Mouse (Mus musculus) WW6 (cell line): Measurements from ENCODE around the gene Hoxb13.

Experiments used
- DNase-seq: peaks from one replicate; pipeline ENCODE4 v3.0.0-alpha.2; 2013; ENCODE audit warnings: low read depth, low spot score

Hoxb13 gene

DNA sequence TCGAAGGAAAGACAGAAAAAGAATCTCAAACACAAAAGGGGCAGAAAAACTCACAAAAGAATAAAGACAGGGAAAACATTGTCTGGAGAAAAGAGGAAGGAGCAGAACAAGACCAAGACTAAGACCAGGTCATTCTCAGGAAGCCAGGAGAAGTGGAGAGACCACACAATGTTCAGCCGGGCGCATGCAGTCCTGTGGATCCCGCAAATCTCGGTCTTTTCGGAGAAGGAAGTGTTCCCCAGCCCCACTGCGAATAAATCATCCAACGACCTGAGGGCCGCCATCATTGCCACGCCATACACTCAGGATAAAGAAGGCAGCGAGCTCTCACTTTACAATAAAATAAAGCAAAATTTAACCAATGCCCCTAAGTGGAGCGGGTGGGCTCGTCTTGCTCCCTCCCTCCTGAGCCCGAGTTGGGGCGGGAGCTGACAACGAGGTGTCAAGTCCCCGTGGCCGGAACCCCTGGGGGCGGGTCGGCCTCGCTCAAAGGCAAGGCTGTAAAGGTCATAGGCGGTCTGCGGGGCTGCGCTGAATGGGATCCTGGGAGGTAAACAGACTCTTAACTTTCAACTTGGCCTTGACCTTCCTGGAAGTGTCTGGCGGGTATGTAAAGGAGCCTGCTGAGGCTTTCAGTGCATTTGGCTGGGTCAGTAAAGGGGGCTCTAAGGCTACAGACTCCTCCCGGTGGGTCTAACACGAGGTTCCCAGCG, 4.2 kb upstream of the Hoxb13 start:
- peak; percentile 81 for DNase-seq

DNA sequence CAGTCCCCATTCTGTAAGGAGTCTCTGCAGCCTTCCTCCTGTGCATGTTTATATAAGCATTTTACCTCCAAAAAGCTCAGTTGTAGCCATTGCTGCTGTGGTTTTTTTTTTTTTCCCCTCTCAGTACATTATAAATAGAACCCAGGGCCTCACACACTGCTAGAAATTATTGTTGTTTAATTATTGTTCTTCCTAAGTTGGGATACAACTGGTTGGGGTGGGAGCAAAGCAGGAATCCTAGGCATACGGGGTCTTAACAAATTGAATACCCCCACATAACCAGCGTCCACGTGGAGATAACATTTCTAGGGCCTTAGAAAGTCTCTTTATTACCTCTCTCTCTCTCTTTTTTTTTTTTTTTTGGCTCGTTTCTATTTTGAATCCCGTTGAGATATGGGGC, 3.0 kb upstream of the Hoxb13 start:
- no peak for DNase-seq

DNA sequence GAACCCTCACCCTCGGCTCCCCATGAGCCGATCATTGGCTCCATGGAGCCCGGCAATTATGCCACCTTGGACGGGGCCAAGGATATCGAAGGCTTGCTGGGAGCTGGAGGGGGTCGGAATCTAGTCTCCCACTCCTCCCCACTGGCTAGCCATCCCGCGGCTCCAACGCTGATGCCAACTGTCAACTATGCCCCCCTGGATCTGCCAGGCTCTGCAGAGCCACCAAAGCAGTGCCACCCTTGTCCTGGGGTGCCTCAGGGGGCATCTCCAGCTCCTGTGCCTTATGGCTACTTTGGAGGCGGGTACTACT, 240 bp downstream of the Hoxb13 start:
- DNase-seq = no peak

DNA sequence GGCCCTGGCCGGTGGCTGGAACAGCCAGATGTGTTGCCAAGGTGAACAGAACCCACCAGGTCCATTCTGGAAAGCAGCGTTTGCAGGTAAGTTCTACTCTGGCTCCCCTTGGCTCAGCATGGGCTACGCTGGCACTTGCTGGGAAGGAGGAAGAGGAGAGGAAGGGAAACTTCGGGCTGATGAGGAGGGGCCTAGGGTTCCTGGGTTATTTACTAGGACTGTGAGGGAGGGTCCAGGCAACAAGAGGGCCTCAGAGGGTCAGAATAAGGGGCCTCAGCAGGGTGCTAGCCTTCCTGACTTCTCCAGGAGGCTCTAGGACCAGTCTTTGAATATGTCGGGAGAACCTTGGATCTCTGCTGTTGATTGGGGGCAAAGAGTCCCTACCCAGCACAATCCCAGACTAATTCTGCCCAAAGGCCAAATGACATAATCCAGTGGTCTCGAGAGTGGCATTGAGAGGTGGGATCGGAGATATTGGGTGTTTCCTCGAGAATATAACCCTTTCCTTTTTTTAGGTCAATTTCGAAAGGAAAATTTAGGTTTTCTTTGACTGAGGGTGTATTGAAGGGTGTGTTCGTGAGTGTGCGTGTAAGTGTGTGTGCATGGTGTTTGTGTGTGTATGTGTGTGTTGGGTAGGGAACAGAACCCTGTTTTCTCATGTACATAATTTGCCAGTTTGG, 985 bp downstream of the Hoxb13 start:
- no peak for DNase-seq

DNA sequence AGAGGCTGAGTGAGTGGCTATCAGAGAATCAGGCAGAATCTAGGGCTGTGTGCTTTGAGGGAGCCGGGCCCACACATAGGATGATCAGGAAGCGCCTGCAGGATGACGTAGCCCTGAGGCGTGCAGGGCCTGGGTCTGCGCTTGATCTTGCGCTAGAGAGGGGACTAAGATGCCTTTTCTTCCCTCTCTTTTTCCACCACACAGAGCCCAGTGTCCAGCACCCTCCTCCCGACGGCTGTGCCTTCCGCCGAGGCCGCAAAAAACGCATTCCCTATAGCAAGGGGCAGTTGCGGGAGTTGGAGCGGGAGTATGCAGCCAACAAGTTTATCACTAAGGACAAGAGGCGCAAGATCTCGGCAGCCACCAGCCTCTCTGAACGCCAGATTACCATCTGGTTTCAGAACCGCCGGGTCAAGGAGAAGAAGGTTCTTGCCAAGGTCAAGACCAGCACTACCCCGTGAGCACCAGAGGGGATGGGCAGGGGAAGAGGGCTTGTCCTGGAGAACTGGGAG, 1.7 kb downstream of the Hoxb13 start:
- no peak for DNase-seq

DNA sequence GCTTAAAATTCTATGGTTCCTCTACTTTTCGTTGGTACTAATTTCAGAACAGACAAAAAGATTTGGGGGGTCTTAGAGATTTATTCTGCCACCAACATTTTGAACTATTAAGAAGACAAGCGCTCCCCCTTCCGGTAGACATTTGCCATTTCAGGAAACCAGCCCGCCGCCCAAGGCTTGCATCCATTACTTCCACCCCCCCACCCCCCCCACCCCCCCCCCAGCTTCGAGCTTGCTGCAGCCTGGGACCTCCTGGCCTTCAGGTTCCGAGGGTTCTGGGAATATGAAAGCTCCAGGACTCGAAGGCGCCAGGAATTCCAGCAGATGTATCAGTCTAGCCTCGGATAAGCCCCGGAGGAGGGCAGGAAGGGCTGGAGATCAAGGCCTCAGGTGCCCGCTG, 4.5 kb downstream of the Hoxb13 start:
- DNase-seq = no peak

DNA sequence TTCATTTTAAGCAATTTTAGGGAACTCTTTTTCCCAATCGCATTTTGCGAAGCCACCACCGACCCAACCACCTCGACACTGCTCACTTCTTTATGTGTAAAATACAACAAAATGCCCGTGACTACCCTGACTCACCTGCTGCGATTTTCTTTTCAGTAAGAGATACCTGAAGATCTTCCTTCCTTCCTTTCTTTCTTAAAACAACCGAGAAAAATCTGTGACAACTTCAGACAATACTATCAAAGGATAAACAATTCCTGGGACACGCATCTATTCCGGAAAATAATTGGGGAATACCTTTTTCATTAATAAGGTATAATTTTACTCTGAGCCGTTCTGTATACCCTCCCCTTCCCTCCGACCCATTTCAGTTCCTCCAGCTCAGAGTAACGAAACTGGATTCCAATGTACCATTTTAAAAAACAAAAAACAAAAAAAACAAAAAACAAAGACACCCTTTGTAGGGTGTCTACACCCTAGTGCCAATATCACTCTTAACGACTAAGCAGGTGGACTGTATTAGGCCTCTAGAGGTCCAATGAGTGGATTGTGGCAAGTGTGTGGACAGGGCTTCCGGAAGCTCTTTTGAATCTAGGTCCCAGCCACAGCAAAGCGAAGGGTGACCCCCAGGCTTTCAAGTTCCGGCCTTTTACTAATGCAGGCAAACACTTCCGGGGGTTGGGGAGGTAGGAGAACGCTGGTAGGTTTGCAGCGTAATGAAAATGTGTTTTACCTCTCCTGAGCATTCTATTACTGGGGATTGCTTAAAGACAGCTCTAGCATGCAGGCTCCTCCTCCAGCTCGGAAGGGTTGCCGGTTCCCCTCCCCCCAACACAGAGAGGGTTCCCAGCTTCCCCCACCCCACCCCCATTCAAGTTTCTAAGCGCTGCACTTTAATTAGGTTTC, 5.3 kb downstream of the Hoxb13 start:
- no peak for DNase-seq

DNA sequence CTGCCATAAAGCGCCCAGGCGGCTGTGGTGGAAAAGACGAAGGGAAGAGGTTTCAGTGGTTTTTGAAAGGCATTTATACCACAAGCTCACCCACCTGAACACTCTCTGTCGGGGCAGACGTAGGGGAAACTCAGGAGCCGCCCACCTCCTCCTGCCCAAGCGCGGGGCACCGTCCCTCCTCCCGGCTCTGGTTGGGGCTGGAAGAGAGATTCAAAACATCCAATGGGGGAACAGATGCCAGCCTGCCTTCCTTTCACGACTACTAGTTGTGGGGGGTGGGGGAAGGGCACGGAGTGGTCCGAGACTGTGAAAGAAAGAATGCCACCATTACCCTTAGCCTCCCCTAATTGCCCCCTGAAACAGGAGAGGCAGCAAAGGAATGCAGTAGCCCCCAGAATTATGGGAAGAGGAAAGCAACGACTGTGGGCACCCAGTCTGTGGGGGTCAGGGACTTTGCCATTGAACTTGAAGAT, 6.1 kb downstream of the Hoxb13 start:
- no peak for DNase-seq

DNA sequence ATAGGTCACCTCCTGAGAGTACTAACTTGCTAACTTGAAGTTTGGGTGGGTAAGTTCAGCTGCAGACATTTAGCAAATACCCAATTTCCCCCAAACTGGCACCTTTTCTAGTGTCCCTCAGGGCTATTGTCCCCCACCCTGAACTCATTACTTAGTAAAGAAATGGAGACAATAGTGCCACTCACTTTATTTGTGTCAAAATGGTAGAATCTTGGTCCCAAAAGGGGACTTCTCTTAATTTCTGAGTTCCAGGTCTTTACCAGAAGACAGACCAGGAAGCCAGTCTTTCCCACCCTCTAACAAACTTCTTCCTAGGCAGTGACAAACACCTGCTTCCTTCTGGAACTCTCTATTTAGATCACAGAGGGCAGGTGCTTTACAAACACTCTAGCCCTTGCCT, 7.6 kb downstream of the Hoxb13 start:
- no peak for DNase-seq

DNA sequence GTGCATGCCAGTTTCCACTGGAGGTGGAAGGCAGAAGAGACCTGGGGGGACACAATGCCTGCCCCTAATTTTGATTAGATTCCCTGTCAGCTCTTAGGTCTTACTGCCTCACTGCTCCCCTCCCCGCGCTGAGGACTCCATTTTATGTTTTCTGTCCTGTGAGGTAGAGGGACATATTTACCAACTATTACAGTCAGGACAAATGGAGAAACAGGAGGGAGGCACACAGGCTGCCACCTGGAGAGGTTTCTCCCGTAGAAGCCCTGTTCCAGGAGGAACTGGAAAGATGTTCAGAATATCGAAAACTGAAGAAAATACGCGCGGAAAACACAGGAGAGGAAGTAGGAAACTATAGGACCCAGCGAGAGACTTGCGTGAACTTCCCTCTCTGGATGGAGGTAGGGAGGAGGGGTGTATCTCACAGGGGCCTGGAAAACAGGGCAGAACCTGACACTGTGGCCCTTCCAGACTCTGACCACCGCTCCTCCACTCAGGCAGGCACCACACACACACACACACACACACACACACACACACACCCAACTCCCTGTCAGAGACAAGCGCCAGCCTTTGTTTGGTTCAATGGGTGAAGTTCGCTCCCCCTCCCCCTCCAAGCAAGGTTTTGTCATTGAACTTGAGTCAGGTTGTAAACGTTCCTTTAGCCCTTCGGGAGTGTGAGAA, 8.4 kb downstream of the Hoxb13 start:
- no peak for DNase-seq

DNA sequence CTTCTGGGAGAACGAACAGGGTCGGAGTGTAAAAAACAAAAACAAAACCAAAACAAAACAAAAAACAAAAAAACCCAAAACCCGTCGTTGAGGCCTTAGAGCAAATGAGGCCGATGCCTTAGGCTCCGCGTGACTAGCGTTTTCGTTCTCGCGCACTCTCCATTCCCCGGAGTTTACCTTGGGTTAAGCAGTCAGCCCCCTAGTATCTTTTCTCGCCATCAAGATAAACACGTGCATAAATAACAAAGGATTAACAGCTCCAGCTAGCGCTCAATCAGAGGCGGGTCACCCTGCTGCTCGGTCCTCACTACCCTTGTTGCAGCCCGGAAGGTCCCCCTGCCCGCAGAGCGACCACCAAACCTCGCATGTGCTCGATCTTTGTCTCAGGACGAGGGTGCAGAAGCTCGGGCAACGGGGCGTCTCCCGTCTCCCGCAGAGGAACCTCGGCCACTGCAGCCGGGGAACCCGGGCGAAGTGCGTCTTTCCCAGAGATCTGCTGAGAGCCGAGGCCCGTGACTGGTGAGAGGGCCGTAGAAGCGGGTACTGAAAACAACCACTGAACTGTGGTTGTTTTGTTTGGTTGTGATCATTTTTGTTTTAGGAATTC, 9.2 kb downstream of the Hoxb13 start:
- DNase-seq = no peak

DNA sequence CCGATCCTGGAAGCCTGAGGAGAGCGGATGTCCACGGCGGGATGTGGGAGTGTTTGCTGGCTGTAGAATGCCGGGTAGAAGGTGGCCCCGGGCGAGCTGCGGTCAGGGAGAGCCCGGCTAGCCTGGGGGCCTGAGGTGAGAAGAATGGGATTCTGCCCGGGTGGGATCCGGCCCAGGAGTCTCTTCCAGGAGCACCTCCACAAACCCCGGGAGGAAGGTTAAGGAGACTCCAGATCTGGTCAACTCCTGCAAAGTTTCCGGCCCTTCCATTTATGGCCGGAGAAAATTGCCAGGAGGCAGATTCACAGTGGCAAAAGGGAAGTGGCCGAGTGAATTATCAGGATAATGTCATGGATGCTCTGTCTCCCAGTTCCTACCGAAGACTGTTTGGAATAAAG, 9.7 kb downstream of the Hoxb13 start:
- DNase-seq = no peak

DNA sequence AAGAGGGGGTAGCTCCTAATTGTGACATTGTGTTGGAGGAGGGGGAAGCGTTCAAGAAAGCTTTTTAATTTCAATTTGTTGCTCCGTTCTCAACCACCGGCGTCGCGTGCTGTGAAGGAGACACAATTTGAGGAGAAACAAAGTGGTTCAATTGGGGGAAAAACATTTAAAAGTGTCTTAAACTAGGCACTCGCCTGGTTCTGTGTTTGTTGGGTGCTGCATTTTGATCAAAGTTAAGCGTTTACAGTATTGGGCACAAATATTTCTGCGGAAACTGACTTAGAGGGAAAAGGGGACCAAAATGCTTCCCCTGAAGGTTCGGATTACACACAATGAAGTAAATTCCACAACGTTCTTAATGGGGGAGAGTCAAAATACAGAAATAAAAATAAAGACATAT, 10.2 kb downstream of the Hoxb13 start:
- no peak for DNase-seq

DNA sequence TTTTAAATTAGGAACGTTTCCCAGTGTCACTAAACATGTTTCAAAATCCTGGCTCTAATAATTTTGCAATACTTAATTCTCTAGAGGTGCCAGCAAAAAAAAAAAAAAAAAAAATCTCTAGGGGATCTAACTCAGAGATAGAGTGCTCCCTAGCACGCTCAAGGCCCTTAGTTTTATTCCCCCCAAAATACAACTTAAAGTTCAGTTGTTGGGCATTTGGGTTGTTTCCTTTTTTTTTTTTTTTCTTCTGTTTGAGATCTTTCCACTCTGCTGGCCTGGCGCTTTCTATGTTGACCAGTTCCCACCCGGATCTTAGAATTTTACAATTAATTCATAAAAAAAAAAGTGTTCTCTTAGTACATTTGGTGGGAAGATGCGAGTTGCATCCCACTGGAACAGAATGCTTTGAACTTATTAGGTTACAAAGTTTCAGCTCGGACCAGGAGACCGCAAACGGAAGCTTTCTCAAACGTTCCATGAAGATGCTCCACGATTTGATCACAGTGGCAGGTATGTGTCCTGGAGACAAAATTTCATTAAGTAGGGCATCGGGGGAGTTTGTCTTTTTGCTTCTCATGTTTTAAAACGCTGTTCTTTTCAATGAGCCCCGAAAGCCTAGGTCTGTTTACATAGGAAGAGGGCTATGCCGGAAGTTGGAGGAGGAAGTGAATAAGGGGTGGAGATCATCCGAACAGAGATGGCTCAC, 11.5 kb downstream of the Hoxb13 start:
- DNase-seq = no peak

DNA sequence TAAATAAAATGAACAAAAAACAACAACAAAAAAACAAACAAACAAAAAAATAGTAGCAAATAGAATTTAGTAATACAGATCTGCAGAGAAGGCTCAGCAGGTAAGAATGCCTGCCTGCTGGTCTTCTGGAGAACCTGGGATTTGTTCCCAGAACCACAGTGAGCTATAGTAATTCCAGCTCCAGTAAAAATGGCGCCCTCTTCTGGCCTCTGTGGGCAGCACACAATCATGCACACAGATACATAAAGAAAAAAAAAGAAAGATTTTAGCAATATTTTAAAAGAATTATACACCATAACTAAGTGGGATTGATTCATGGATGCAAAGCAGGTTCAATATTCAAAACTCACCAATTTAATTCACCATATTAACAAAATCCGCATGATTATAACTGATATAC, 29.7 kb downstream of the Hoxb13 start:
- DNase-seq = no peak

DNA sequence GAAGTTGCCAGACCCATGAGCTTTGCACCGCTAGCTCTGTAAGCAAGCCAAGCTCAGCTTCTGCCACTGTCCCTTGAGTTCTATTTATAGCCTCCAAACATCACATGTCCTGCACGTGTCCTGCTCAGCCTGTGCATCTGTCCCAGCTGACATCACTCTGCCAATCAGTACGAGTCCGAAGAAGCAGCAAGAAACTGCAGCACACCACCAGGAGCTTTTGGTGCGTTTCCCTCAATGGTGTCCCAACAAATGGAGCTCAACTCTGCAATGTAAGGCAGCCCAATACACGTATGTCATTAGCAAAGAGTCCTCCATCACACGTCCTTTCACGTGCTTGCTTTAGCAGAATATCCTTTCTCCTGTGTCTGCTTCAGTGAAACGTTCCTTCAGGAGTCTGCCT, 33.6 kb downstream of the Hoxb13 start:
- no peak for DNase-seq

DNA sequence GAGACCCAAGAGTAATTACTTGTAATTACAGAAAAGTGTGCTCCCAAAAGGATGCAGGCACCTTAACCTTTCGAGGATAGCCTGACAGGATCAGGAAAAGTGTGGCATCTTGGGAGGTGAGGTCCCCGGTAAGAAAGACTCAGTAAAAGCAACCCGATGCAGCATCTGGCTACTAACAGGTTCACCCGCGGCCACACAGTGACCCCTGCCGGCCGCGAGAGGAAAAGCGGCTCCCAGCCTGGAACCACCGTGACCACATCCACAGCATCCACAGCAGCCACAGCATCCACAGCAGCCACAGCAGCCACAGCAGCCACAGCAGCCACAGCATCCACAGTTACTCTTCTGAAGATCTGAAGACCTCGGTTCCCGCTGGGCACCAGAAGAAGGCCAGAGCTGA, 40.8 kb downstream of the Hoxb13 start:
- peak; percentile 52 for DNase-seq

DNA sequence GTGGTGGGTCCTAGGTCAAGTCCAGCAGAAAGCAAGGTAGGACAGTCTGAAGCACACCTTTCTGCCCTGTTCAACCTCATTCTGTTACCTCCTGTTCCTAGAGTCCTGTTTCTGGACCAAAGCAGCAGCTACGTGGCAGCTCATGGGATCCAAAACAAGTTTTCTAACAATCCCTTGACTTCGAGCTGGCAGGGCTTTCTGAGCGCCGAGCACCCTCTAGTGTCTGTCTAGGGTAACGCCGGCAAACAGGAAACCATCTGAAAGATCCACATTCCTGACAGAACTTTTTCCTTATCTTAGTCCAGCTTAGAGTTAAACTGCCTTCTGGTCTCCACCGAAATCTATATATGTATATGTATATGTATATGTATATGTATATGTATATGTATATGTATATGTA, 46.1 kb downstream of the Hoxb13 start:
- DNase-seq = no peak
